Mouse (Mus musculus) CH12.LX (cell line): ENCODE data around the gene Numb. TPM values are rescaled to one million over a fixed set of nuclear protein-coding genes. Genes with fewer than 3 reads are reported as not detected.

Experiments used
- DNase-seq: peaks from one replicate; pipeline ENCODE4 v3.0.0-alpha.2; 2013; ENCODE audit errors: extremely low read depth
- H3K27ac ChIP-seq: 2 replicates; pipeline ENCODE4 v1.5.1; 2012; ENCODE audit warnings: low read depth, mild to moderate bottlenecking, control low read depth, moderate library complexity; ENCODE audit not compliant: insufficient read depth
- H3K27me3 ChIP-seq: replicated peaks from 2 replicates; pipeline ENCODE3; 2012; ENCODE audit warnings: inconsistent platforms
- H3K36me3 ChIP-seq, 2 experiments: replicated peaks in 1 of 2; 2 replicates each; pipeline versions ENCODE3 to v1.6.1; 2012; ENCODE audit warnings: inconsistent platforms in 1 of 2, low read length in 1 of 2, mild to moderate bottlenecking in 1 of 2, mixed read lengths in 1 of 2, moderate library complexity in 1 of 2; ENCODE audit not compliant: control insufficient read depth in 1 of 2, insufficient read depth in 1 of 2
- H3K4me1 ChIP-seq, 2 experiments: 2 replicates each; pipeline ENCODE4 v1.6.1; 2012; ENCODE audit warnings: inconsistent platforms in 1 of 2, moderate library complexity in 1 of 2; ENCODE audit not compliant: insufficient read depth in 2 of 2, control insufficient read depth in 1 of 2
- H3K4me2 ChIP-seq: 2 replicates; pipeline ENCODE4 v1.6.1; 2012; ENCODE audit warnings: low read depth, mild to moderate bottlenecking, control low read depth; ENCODE audit not compliant: poor library complexity, insufficient read depth, severe bottlenecking
- H3K4me3 ChIP-seq, 3 experiments: fragments of 150-350 bp in 1 of 3; sonication (generic) in 1 of 3; replicated peaks in 1 of 3; 2 replicates each; pipeline versions ENCODE3 to v1.5.1; 2011 to 2012; ENCODE audit warnings: low read depth in 2 of 3, low read length in 2 of 3, mild to moderate bottlenecking in 2 of 3, moderate library complexity in 2 of 3, control low read depth in 1 of 3, improper control_type of control experiment in 1 of 3, inconsistent platforms in 1 of 3, mixed read lengths in 1 of 3; ENCODE audit not compliant: poor library complexity in 1 of 3
- H3K79me2 ChIP-seq: replicated peaks from 2 replicates; pipeline ENCODE4 v1.6.1; 2012; ENCODE audit warnings: mild to moderate bottlenecking, moderate library complexity; ENCODE audit not compliant: control insufficient read depth, poor library complexity, insufficient read depth, severe bottlenecking; ENCODE audit errors: extremely low read depth
- H3K9ac ChIP-seq: 2 replicates; pipeline ENCODE4 v1.6.1; 2012; ENCODE audit warnings: low read depth, mild to moderate bottlenecking, control low read depth, moderate library complexity; ENCODE audit not compliant: insufficient read depth
- H3K9me3 ChIP-seq: replicated peaks from 2 replicates; pipeline ENCODE3; 2012; ENCODE audit warnings: low read length, inconsistent platforms, mixed read lengths
- BHLHE40 ChIP-seq: IDR thresholded peaks from 2 replicates; pipeline ENCODE4 v1.6.1; 2011; ENCODE audit warnings: mild to moderate bottlenecking, low read depth, low read length, improper control_type of control experiment
- CHD1 ChIP-seq: IDR thresholded peaks from 2 replicates; pipeline ENCODE4 v1.6.1; 2012; ENCODE audit warnings: low read depth, low read length, improper control_type of control experiment, inconsistent platforms
- CHD2 ChIP-seq: IDR thresholded peaks from 2 replicates; pipeline ENCODE4 v1.6.1; 2011; ENCODE audit warnings: low read length, improper control_type of control experiment
- ETS1 ChIP-seq: conservative IDR thresholded peaks from 2 replicates; pipeline ENCODE4 v1.6.1; 2012; ENCODE audit warnings: low read depth, mild to moderate bottlenecking, inconsistent platforms, low read length, improper control_type of control experiment, moderate library complexity
- GABPA ChIP-seq: IDR thresholded peaks from 2 replicates; pipeline ENCODE4 v1.6.1; 2012; ENCODE audit warnings: low read depth, low read length, improper control_type of control experiment, inconsistent platforms; ENCODE audit not compliant: insufficient replicate concordance
- HCFC1 ChIP-seq: IDR thresholded peaks from 2 replicates; pipeline ENCODE4 v1.6.1; 2012; ENCODE audit warnings: low read depth, mild to moderate bottlenecking, inconsistent platforms, low read length, improper control_type of control experiment
- JUND ChIP-seq: conservative IDR thresholded peaks from 2 replicates; pipeline ENCODE4 v1.6.1; 2011; ENCODE audit warnings: low read depth, low read length, improper control_type of control experiment
- MAFK ChIP-seq: IDR thresholded peaks from 2 replicates; pipeline ENCODE4 v1.6.1; 2011; ENCODE audit warnings: low read length, improper control_type of control experiment; ENCODE audit not compliant: insufficient replicate concordance
- MAZ ChIP-seq: IDR thresholded peaks from 2 replicates; pipeline ENCODE4 v1.6.1; 2012; ENCODE audit warnings: low read depth, mild to moderate bottlenecking, inconsistent platforms, low read length, improper control_type of control experiment, moderate library complexity
- MEF2A ChIP-seq: IDR thresholded peaks from 2 replicates; pipeline ENCODE4 v1.6.1; 2014; ENCODE audit warnings: low read depth, mild to moderate bottlenecking, inconsistent platforms, low read length, improper control_type of control experiment, borderline replicate concordance
- MYC ChIP-seq: IDR thresholded peaks from 2 replicates; pipeline ENCODE4 v1.6.1; 2011; ENCODE audit warnings: low read depth, mild to moderate bottlenecking, improper control_type of control experiment, low read length
- POLR2AphosphoS2 ChIP-seq: IDR thresholded peaks from 2 replicates; pipeline ENCODE4 v1.6.1; 2011; ENCODE audit warnings: low read depth, low read length, improper control_type of control experiment
- RAD21 ChIP-seq: IDR thresholded peaks from 2 replicates; pipeline ENCODE4 v1.6.1; 2011; ENCODE audit warnings: low read depth, mild to moderate bottlenecking, low read length, improper control_type of control experiment, moderate library complexity
- SIN3A ChIP-seq: IDR thresholded peaks from 2 replicates; pipeline ENCODE4 v1.6.1; 2012; ENCODE audit warnings: low read length, improper control_type of control experiment, inconsistent platforms
- SMC3 ChIP-seq: IDR thresholded peaks from 2 replicates; pipeline ENCODE4 v1.6.1; 2011; ENCODE audit warnings: low read depth, low read length, improper control_type of control experiment
- TCF12 ChIP-seq: IDR thresholded peaks from 2 replicates; pipeline ENCODE4 v1.6.1; 2014; ENCODE audit warnings: low read depth, mild to moderate bottlenecking, inconsistent platforms, low read length, improper control_type of control experiment
- USF1 ChIP-seq: IDR thresholded peaks from 2 replicates; pipeline ENCODE4 v1.6.1; 2014; ENCODE audit warnings: low read depth, mild to moderate bottlenecking, inconsistent platforms, low read length, improper control_type of control experiment
- ZC3H11A ChIP-seq: IDR thresholded peaks from 2 replicates; pipeline ENCODE4 v1.6.1; 2012; ENCODE audit warnings: low read depth, mild to moderate bottlenecking, inconsistent platforms, low read length, improper control_type of control experiment
- dilution Hi-C: fragments of 300-500 bp; cut with MboI; formaldehyde crosslinking; loops from 2 replicates; pipeline ENCODE4 v1.14.3; 2020; ENCODE audit warnings: low sequenced_read_pairs; ENCODE audit not compliant: extremely low pct_unique_long_range_greater_than_20kb, extremely low pct_ligation_motif_present
- in situ Hi-C: fragments of 300-500 bp; cut with MboI; formaldehyde crosslinking; loops from 3 replicates; pipeline ENCODE4 v1.14.3; 2019; ENCODE audit warnings: low sequenced_read_pairs, low pct_ligation_motif_present, low pct_unique_long_range_greater_than_20kb, mixed read lengths
- polyA plus RNA-seq: library from polyadenylated mRNA; unstranded; fragments of >175 nt; gene quantifications from 2 replicates; pipeline ENCODE4 v1.2.1, GENCODE M21; 2012; ENCODE audit warnings: low read depth; ENCODE audit not compliant: insufficient read length
- total RNA-seq, 2 experiments: library from RNA; depleted of rRNA; stranded (reverse); fragments of 300-350 nt in 1 of 2; fragments of >200 nt in 1 of 2; gene quantifications; 2 replicates each; pipeline ENCODE4 v1.2.3; 2012 to 2014

Numb gene
- total and polyA plus RNA-seq, 3 experiments, result 5.3 to 6.9 (median 5.7) TPM

DNA sequence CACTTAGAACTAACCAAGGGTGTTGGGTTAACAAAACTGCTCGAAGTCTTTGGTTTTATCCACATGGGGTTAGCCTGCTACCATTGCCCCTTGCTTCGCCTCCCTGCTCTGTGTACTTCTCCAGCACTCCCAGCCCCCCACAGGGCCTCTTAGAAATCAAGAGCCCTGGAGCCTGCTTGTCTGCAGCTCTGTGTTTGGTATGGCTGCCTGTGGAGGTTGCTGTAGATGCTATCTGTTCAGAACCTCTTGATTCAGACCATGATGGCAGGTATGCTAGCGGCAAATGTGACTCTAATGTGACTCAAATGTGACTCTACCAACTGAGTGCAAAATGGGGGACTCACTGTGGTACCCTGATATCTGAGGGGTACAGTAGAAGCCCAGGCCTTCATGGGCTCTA, 2.6 kb upstream of the Numb start:
- no peaks in the 10 kb centered on the region for H3K36me3 ChIP-seq
- TF ChIP-seq SIN3A (no peak), CHD1 (no peak), CHD2 (no peak), MYC (no peak)
- H3K27me3 ChIP-seq, result no peaks in the 10 kb centered on the region
- no peak overlapping the region for H3K9ac ChIP-seq
- in situ Hi-C loops (no loop called here), dilution Hi-C loops (no loop called here)
- no peak overlapping the region for H3K4me2 ChIP-seq
- DNase-seq, result no peak
- H3K9me3 ChIP-seq, result no peaks in the 10 kb centered on the region
- H3K79me2 ChIP-seq, result peaks cover 5% of the 10 kb centered on the region; the same call in 1 of the 2 replicates
- H3K4me3 ChIP-seq, result no peak overlapping the region
- H3K27ac ChIP-seq, result no peak overlapping the region
- H3K4me1 ChIP-seq, result peaks cover 7 to 33% of the 10 kb centered on the region in 2 experiments; a peak in 3 of 4 replicates

DNA sequence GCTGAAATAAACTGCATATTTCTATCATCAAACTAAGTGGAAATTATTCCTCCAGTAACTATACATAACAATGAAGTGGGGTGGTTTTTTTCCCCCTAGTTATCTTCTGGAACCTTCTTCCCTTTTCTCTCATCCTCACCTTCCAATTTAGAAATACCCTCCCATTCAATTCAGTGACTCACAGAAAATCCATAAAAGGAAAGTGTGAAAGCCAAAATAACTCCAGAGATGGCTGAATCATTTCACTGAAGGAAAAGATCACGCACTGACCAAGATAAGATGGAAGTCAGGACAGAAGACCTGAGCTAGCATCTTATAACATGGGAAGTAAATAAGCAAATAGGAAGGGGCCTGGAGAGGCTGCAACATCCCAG, 1.7 kb upstream of the Numb start:
- TF ChIP-seq ZC3H11A, result no peak
- no peak for TF ChIP-seq RAD21
- no peak for TF ChIP-seq HCFC1
- TF ChIP-seq ETS1, result no peak
- no peak for TF ChIP-seq POLR2AphosphoS2
- no peak for TF ChIP-seq MAFK
- TF ChIP-seq SMC3, result no peak

DNA sequence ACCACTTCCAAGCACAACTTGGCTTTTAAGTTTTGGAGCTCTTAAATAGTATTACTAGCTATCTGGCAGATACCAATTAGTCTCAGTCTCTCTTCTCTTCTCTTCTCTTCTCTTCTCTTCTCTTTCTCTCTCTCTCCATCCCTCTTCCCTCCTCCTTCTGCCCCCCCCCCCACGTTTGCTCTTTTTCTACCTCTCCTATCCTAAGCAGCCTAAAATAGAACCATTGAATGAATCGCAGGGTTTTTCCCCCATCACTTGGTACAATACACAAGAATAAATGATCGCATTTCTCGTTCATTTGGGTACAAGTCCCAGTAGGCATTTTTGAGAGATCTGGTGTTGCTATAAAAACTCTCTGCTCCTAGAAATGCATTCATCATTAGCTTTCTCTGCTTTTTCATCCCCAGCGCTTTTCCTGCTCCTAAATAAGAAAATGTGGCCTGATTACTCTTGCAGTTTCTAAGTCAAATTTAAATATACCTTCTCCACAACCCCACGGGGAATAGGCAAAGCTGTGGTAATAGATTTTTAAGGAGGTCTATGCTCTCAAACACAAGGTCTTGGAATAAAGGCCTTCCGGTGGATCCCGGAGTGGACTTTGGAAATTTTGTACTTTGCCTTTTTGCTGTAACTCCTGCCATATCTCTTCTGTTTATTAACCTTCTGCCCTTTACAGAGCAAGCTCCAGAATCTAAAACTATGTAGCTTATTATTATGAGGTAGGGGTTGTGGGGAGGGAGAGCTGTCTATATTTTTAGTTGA, 1.2 kb upstream of the Numb start:
- dilution Hi-C loops, result no loop called here
- no peak overlapping the region for H3K27ac ChIP-seq
- H3K9me3 ChIP-seq, result no peaks in the 10 kb centered on the region
- peak; percentile 21 for DNase-seq
- H3K4me1 ChIP-seq, result peaks cover 4 to 21% of the 10 kb centered on the region in 2 experiments; a peak in 3 of 4 replicates
- peak overlapping the region; percentile 59 to 98 (median 91) for H3K4me3 ChIP-seq
- no peaks in the 10 kb centered on the region for H3K27me3 ChIP-seq
- peaks cover 5% of the 10 kb centered on the region; the same call in 1 of the 2 replicates for H3K79me2 ChIP-seq
- in situ Hi-C loops, result no loop called here
- H3K4me2 ChIP-seq, result peak overlapping the region; percentile 96
- peaks cover 0 to 2% of the 10 kb centered on the region in 2 experiments for H3K36me3 ChIP-seq
- peak overlapping the region; percentile 89 for H3K9ac ChIP-seq
- no peak for TF ChIP-seq BHLHE40
- TF ChIP-seq CHD1, result peak; percentile 67; the same call in 1 of the 2 replicates
- no peak for TF ChIP-seq GABPA
- TF ChIP-seq MAZ, result 0 out of 2 replicates have a peak, but pooled peaks have one; percentile 34
- TF ChIP-seq JUND, result no peak
- TF ChIP-seq MEF2A, result peak; percentile 75; the same call in 1 of the 2 replicates
- TF ChIP-seq TCF12, result no peak
- TF ChIP-seq USF1, result no peak

More for the DNA sequence above, 1.7 kb upstream of the Numb start:
- H3K27me3 ChIP-seq, result no peaks in the 10 kb centered on the region
- H3K4me1 ChIP-seq, result peaks cover 4 to 26% of the 10 kb centered on the region in 2 experiments; a peak in 3 of 4 replicates
- peaks cover 0 to 2% of the 10 kb centered on the region in 2 experiments for H3K36me3 ChIP-seq
- no peaks in the 10 kb centered on the region for H3K9me3 ChIP-seq
- in situ Hi-C loops, result no loop called here
- no peak overlapping the region for H3K4me3 ChIP-seq
- H3K79me2 ChIP-seq, result peaks cover 5% of the 10 kb centered on the region; the same call in 1 of the 2 replicates
- no peak overlapping the region for H3K9ac ChIP-seq
- no peak for DNase-seq
- no peak overlapping the region for H3K4me2 ChIP-seq
- dilution Hi-C loops, result no loop called here
- H3K27ac ChIP-seq, result no peak overlapping the region
